Mouse (Mus musculus) mouse trophoblast stem cell (cell line): ENCODE measurements around the gene Gm14214.

Source experiments
- in situ Hi-C, 2 experiments: fragments of 300-500 bp; cut with MseI, MboI; formaldehyde crosslinking; loops; 2 replicates in 1 of 2; 3 replicates in 1 of 2; pipeline ENCODE4 v1.15.1; 2025

Gene Gm14214

DNA sequence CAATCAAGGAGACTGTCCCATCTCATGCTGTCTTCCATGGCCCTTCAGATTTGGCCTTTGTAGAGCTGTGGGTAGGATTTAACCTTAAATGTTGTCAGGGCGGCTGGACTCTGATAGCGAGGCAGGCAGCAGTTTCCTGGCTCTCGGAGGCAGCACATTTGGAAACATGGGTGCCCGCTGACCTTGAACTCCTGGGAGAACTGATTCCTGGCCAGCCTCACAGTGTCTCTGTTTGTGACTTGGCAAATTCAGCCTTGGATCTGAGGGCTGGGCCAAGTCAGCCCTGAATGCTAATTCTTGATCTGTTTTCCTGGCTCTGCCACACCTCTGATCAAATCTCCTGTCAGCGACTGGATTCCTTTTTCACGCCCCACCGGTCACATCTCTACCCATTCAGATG is 6.7 kb upstream of the Gm14214 start:
- in situ Hi-C loops, result no loop called here

DNA sequence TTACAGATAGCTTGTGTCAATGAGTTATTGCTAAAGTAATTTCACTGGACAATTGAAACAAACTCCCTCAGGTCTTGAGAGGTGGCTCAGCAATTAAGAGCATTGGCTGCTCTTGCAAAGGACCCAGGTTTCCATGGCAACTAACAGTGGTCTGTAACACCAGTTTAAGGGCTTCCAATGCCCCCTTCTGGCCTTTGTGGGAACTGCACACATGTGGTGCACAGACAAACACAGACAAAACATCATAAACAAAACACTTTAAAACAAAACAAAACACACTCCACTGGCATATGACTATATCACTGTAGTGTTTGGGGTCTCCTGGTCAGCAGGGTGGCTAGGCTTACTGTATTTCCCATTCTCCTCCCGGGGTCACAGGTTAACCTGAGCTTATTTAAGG is 4.2 kb upstream of the Gm14214 start:
- in situ Hi-C loops, result loop anchor here in 1 of 2 experiments (5.0 kb wide), 1 partner anchor 67 kb away; no protein-coding TSS in a partner anchor

DNA sequence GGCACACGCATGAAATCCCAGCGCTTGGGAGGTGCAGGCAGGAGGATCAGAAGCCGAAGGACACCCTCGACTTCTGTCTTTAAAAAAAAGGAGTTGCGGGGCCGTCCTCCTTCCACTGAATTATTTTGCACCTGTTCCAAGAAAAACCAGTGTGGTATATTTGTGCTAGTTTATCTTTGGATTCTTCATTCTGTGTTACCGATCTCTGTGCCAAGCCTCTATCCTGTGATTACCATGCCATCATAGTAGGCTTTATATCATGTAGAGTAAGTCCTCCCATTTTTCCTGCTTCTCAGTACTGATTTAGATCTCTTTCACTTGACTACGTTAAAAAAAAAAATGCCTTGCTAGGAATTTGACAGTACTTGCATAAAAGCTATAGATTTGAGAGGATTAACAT is 1.8 kb upstream of the Gm14214 start:
- in situ Hi-C loops, result loop anchor here in 1 of 2 experiments (5.0 kb wide), 1 partner anchor 64 kb away; no protein-coding TSS in a partner anchor

DNA sequence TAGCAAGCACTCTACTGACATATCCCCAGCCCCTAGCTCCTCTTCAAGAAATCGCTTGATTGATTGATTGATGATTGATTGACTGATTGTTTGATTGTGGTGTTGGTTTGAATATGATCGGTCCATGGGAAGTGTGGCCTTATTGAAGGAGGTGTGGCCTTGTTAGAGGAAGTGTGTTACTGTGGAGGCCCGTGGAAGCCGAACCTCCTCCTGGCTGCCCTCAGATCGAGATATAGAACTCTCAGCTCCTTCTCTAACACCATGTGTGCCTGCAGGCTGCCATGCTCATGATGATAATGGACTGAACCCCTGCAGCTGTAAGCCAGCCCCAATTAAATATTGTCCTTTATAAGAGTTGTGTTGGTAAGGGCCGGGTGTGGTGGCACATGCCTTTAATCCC is 2.8 kb downstream of the Gm14214 start:
- in situ Hi-C loops, result no loop called here

- in situ Hi-C loops, result no loop called here
These were observed 4.2 kb downstream of the Gm14214 start for GRCm38 (mm10) chr2:154765554-154766008.

DNA sequence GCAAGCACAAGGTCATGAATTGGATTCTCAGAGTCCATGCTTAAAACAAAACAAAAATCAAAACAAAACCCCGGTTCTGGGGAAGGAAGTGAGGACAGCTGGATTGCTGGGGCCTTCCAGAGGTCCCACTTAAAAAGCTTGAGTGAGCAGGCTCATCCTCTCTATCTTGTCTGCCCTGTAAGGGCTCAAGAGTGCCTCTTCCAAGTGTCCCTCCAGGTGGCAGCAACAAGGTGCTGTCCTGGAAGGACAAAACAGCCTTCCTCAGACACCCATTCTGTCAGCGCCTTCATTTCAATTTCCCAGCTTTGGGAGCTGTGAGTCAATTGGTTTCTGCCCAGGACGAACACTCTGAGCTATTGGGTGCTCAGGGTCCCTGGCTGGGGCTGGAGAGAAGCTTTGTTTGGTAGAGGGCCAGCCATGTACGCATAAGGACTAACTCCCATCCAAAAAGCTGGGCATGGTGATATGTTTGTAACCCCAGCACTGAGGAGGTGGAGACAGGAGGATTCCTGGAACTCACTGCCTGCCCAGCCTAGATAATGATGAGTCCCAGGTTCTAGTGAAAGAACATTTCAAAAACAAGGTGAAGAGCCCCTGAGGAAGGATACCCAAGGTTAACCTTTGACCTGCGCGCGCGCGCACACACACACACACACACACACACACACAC is 4.9 kb downstream of the Gm14214 start:
- in situ Hi-C loops, result loop anchor here in 1 of 2 experiments (5.0 kb wide), 1 partner anchor 53 kb away; no protein-coding TSS in a partner anchor

GRCm38 (mm10) chr2:154763226-154763625 is 6.6 kb downstream of the Gm14214 start:
- in situ Hi-C loops, result loop anchor here in 1 of 2 experiments (5.0 kb wide), 1 partner anchor 51 kb away; no protein-coding TSS in a partner anchor

DNA sequence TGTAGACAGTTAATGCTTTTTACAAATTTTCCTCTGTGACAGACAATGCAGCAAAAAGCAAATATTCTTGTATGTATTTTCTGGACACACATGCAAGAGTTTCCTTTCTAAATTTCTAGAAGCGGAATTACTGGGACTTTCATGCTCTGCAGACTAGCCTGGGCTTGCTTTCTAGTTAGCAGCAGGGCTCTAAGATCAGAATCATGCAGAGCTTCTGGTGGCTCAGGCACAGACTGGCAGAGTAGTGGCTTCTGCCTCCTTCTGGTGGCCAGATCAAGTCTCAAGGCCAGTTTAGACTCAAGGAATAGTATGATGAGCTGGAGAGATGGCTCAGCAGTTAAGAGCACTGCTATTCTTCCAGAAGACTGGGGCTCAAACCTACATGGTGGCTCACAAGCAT is 11.4 kb downstream of the Gm14214 start:
- in situ Hi-C loops, result loop anchor here in 1 of 2 experiments (10.0 kb wide), 1 partner anchor 54 kb away; no protein-coding TSS in a partner anchor

DNA sequence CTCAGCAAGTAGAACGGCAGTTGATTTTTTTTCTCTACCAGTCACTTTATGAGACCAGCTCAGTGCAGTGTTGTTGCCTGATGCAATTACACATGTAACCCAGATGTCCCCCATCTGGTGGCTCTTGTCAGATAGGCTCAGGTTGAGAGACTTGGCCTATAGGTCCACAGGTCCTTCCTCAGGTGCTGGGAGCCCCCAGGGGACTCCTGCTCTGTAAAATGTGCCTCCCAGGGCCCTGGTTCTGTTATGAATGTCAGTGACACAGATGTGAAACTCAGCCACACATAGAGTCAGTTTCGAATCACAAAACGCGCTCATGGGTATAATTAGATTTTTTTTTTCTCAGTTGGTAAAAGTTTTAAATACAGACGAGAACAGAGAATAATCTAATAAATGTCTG is 12.1 kb downstream of the Gm14214 start:
- in situ Hi-C loops, result loop anchor here in 1 of 2 experiments (10.0 kb wide), 1 partner anchor 53 kb away; no protein-coding TSS in a partner anchor

GRCm38 (mm10) chr2:154755791-154756190 is 14.0 kb downstream of the Gm14214 start:
- in situ Hi-C loops, result loop anchor here in 1 of 2 experiments (10.0 kb wide), 1 partner anchor 51 kb away; no protein-coding TSS in a partner anchor

- in situ Hi-C loops, result loop anchor here in 1 of 2 experiments (10.0 kb wide), 1 partner anchor 49 kb away; no protein-coding TSS in a partner anchor
These were observed 15.7 kb downstream of the Gm14214 start for GRCm38 (mm10) chr2:154754068-154754560.

- in situ Hi-C loops, result loop anchor here in 1 of 2 experiments (10.0 kb wide), 1 partner anchor 47 kb away; no protein-coding TSS in a partner anchor
These were observed 17.9 kb downstream of the Gm14214 start for GRCm38 (mm10) chr2:154751924-154752323.

GRCm38 (mm10) chr2:154749046-154750036 is 20.5 kb downstream of the Gm14214 start:
- in situ Hi-C loops, result loop anchor here in 1 of 2 experiments (10.0 kb wide), 1 partner anchor 45 kb away; no protein-coding TSS in a partner anchor

DNA sequence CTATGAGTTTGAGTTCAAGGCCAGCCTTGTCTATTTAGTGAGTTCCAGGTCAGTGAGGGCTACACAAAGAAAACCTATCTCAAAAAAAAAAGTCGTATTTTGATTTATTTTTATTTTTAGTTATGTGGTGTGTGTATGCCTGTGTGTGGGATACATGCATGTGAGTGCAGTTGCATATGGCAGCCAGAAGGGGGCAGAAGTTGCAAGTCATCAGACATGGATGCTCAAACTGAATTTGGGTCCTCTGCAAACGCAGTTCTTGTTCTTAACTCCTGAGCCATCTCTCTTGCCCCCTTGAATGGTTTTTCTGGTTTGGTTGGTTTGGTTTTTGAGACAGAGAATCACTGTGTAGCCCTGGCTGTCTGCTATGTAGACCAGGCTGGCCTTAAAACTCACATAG is 21.4 kb downstream of the Gm14214 start:
- in situ Hi-C loops, result no loop called here

- in situ Hi-C loops, result no loop called here
These were observed 25.9 kb downstream of the Gm14214 start for GRCm38 (mm10) chr2:154743915-154744314.

GRCm38 (mm10) chr2:154742911-154743819 is 26.7 kb downstream of the Gm14214 start:
- in situ Hi-C loops, result no loop called here

DNA sequence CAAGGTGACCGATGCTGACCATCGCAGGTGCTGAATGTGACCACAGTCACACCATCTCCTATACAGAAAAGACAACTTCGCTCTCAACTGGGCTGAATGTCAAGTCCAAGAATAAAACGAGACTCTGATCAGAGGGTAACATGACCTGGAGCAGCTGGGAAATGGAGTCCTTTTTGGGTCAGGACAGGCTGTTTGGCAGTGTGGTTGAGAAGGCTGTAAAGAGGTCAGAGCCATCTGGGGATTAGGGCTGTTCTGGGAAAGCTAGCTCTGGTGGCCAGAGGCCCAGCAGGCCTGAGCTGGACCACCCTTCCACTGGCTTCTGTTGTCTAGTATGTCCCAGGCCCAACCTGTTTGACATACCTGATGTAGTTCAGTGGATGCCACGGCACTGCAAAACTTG is 31.2 kb downstream of the Gm14214 start:
- in situ Hi-C loops, result no loop called here

DNA sequence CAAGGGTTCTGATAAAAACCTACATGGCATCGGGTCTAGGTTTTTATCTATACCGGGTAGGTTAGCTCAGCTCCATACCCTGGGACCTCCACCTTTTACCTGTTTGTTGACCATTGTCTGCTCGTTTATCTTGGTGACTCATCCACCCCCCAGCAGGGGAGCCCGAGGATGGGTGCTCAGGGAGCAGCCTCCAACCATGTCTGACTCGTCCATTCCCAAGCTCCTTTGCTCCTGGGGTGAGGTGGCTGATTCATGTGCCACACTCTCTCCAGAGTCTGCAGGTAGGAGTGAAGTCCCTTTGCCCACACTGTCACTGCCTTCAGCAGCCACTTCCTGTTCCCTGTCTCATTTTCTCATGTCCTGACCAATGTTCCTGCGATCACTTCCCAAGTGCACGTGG is 33.8 kb downstream of the Gm14214 start:
- in situ Hi-C loops, result no loop called here

GRCm38 (mm10) chr2:154735416-154735815 is 34.4 kb downstream of the Gm14214 start:
- in situ Hi-C loops, result no loop called here

GRCm38 (mm10) chr2:154734977-154735376 is 34.9 kb downstream of the Gm14214 start:
- in situ Hi-C loops, result no loop called here
